Mouse (Mus musculus) embryo, embryonic 9.5 days (tissue): ENCODE results near the gene Hnrnpa1.
A peak's percentile ranks its signal among the peaks of the same experiment; 100 is the strongest.
"Not testable (repeated sequence)": the region's sequence is repeated elsewhere in the genome, so short reads cannot be mapped to it uniquely, and the experiment has no call there.

Experiments used
- DNase-seq: peaks from one replicate; pipeline ENCODE4 v3.0.0-alpha.2; 2017; ENCODE audit errors: extremely low spot score

Hnrnpa1 gene

GRCm38 (mm10) chr15:103272419-103273279, 32.4 kb downstream of the Hnrnpa1 start, which contains the start of gene Copz1:
Gene Copz1, plus strand, starts transcription at chr15:103272714.
- DNase-seq = peak; percentile 93

GRCm38 (mm10) chr15:103275943-103276342, 35.7 kb downstream of the Hnrnpa1 start:
- DNase-seq = not testable (repeated sequence)

GRCm38 (mm10) chr15:103277949-103278348, 37.7 kb downstream of the Hnrnpa1 start:
- DNase-seq = no peak

- DNase-seq = no peak
Observed at GRCm38 (mm10) chr15:103279750-103280149, 39.5 kb downstream of the Hnrnpa1 start.

GRCm38 (mm10) chr15:103280817-103281464, 40.7 kb downstream of the Hnrnpa1 start:
- DNase-seq = peak; percentile 36

GRCm38 (mm10) chr15:103281465-103282205, 41.4 kb downstream of the Hnrnpa1 start:
- no peak for DNase-seq

- peak; percentile 64 for DNase-seq
Observed at GRCm38 (mm10) chr15:103284066-103284465, 43.8 kb downstream of the Hnrnpa1 start.

GRCm38 (mm10) chr15:103284647-103285046, 44.4 kb downstream of the Hnrnpa1 start:
- no peak for DNase-seq

- no peak for DNase-seq
Observed at GRCm38 (mm10) chr15:103285778-103286417, 45.7 kb downstream of the Hnrnpa1 start.

- no peak for DNase-seq
Observed at GRCm38 (mm10) chr15:103289600-103289999, 49.4 kb downstream of the Hnrnpa1 start.

GRCm38 (mm10) chr15:103290417-103290816, 50.2 kb downstream of the Hnrnpa1 start:
- DNase-seq = no peak

GRCm38 (mm10) chr15:103290843-103291242, 50.6 kb downstream of the Hnrnpa1 start:
- no peak for DNase-seq

- no peak for DNase-seq
Observed at GRCm38 (mm10) chr15:103292673-103293345, 52.6 kb downstream of the Hnrnpa1 start.

- no peak for DNase-seq
Observed at GRCm38 (mm10) chr15:103293375-103293774, 53.1 kb downstream of the Hnrnpa1 start.

- no peak for DNase-seq
Observed at GRCm38 (mm10) chr15:103294649-103295048, 54.4 kb downstream of the Hnrnpa1 start.

- peak; percentile 65 for DNase-seq
Observed at GRCm38 (mm10) chr15:103295851-103296250, 55.6 kb downstream of the Hnrnpa1 start.
